Mouse (Mus musculus) kidney, adult 9 months (tissue): ENCODE data around the gene Rbbp6.
A peak's percentile ranks its signal among the peaks of the same experiment; 100 is the strongest.

Experiments used
- DNase-seq: peaks from one replicate; pipeline ENCODE4 v3.0.0; 2022

The Rbbp6 gene

GRCm38 (mm10) chr7:122965386-122965785 lies at the start of gene Rbbp6:
Rbbp6 (plus strand) TSS chr7:122965686.
- no peak for DNase-seq

DNA sequence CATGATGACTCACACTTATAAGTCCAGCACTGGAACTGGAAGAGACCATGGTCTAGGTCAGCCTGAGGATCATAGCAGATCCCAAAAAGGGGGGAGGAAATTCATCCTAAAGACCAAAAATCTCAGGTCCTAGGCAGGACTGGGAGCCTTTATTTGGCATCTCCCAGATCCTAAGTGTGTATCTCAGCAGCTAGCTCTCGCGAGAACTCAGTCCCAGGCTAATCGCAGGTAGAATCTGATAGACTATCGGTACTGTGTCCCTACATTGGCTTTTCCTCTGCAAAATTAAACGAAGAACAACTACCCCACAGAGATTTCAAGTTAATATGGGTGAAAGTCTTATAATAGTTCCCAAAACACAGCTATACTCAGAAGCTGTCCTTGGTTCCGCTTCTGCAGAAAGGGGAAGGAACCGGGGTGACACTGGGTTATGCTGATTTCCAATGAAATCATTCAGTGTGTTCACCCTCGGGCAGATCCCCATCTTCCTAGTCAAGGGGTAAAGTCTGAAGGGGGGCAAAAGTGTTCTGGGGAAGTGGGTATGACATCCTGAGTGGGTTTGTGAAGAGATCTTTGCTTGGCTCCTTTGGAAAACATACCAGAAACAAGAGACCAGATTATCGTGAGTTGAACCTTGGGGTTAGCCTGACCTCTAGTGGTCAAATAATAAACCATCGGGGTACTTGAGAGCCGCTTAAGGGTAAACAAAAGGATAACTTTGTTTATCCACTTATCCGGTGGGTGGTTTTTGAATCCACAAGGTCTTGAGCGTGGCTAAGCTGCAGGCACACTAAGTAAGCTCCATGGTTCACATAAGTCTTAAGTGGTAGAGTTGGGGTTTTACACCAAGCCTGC lies 45.5 kb upstream of the Rbbp6 start:
- peak; percentile 50 for DNase-seq

DNA sequence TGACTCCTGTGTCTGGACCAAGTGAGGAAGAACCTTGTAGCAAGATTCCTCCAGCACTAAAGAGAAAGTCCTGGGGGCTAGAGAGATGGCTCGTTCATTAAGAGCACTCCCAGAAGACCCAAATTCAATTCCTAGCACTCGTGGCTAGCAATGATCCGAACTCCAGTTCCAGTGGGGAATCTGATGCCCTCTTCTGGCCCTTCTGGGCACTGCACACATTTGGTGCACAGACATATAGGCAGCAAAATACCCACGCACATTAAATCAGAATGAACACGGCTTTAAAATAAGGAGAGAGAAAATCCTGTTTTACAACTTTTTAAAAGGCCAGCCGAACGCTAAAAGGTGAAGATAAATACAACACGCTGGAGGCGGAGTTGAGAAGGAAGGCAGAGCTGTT lies 43.9 kb upstream of the Rbbp6 start:
- DNase-seq = peak; percentile 7

GRCm38 (mm10) chr7:122924256-122924655 lies 41.2 kb upstream of the Rbbp6 start:
- DNase-seq = no peak

DNA sequence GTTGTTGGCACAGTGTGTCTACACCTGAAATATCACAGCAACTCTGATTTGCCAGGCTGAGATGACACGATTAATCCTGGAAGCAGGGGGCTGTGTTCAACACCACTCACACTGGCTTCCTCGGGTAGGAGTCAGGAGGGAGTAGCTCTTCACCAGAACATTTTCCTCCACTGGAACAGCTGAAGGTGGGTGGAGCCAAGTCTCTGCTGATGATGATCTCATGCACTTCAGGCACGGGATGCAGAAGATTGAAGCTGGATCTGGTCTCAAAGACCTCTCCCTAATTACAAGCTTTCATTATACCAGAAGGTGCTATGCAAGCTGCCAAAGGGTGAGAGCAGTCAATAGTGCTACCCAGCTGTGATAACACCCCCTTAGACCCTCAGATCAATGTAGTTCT lies 35.0 kb upstream of the Rbbp6 start:
- DNase-seq = no peak

DNA sequence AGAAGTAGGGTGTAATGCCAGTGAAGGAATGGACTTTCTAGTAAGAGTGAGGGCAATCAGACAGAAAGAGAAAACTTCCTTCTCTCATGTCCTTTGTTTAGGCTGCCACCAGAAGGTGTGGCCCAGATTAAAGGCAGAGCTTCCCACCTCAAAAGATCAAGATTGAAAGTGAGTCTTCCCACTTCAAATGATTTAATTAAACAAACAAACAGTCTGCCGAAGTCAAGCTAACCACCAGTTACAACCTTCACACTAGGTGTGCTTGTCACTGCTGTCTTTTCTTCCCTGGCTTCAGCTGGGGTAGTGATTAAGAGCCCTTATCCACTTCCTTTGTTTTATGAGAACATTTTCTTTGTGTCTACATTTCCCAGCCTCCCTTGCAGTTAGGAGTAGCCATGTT lies 33.3 kb upstream of the Rbbp6 start:
- no peak for DNase-seq

DNA sequence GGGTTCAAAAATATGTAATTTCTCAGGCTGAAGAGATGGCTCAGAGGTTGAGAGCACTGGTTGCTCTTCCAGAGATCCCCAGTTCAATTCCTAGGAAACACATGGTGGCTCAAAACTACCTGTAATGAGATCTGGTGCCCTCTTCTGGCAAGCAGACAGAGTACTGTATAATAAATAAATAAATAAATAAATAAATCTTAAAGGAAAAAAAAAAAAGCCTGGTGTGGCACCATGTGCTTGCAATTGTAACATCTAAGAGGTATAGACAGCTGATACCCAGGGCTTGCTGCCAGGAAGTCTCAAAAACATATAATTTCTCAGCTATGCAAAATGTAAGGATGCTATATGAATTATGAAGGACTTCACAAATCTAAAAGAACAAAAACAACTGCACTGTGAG lies 28.9 kb upstream of the Rbbp6 start:
- DNase-seq = no peak

- DNase-seq = no peak
These were observed 27.3 kb upstream of the Rbbp6 start for GRCm38 (mm10) chr7:122938197-122938596.

GRCm38 (mm10) chr7:122939181-122939580 lies 26.3 kb upstream of the Rbbp6 start:
- DNase-seq = no peak

DNA sequence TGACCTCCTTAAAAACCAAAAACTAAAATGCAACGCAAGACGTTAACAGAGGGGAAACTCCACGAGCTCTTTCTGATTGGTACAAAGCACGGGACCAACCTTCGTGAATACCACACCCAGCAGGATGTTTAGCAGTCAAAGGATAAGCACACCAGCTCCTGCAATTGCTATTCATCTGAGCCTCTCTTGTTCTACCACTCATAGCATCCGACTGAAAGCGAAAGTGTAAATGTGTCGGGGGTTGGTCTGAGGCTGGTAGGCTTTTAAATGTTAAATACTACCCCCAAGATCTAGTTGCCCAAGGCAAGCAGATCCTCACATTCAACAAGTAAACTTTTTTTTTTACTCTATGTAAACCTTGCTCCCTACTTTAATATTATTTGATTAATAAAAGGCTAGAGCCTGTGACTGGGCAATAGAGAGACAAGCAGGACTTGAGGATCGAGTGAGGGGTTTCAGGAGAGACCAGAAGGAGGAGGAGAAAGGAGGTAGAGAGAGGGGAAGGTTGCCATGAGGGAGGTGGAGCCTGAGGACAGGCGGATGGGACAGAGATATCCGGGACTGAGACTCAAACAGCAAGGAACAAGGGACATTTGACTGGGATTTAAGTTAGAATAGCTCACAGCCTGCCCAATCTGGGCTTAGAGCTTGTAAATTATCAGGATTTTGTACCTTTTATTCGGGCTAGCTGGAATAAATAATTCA lies 25.0 kb upstream of the Rbbp6 start:
- DNase-seq = no peak

GRCm38 (mm10) chr7:122942111-122942510 lies 23.4 kb upstream of the Rbbp6 start:
- no peak for DNase-seq

DNA sequence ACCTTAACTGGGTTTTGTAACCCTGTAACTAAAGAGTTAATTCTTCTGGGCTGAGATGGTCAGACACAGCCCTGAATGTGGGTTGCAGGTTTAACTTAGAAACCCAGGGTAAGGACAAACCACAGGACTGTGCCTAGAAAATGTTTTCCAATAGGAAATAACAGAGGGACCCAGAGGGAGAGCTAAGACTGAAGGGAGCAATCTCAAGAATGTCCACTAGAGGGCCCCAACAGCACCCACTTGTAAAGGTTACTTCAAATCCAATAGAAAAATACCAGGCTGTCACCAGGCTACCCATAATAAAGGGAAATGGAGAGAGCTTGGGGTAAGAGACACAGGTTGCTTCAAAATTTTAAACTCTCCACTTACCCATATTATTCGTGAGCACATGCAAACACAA lies 20.3 kb upstream of the Rbbp6 start:
- peak; percentile 88 for DNase-seq

- no peak for DNase-seq
These were observed 16.2 kb upstream of the Rbbp6 start for GRCm38 (mm10) chr7:122949268-122949667.

DNA sequence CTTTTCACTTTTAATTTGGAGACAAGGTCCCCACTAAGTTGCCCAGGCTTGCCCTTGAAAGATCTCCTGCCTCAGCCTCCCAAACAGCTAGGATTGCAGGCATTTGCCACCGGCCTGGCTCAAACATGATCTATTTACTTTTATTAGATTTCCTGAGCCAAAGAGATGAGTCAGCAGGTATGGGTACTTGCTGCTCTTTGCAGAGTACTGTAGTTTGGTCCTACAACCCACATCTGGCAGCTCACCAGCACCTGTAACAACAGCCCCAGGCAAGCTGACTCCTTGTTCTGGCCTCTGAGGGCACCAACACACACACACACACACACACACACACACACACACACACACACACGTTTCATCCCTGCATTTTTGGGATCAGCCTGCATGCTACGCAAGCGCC lies 14.0 kb upstream of the Rbbp6 start:
- DNase-seq = no peak

GRCm38 (mm10) chr7:122952066-122952465 lies 13.4 kb upstream of the Rbbp6 start:
- DNase-seq = no peak

DNA sequence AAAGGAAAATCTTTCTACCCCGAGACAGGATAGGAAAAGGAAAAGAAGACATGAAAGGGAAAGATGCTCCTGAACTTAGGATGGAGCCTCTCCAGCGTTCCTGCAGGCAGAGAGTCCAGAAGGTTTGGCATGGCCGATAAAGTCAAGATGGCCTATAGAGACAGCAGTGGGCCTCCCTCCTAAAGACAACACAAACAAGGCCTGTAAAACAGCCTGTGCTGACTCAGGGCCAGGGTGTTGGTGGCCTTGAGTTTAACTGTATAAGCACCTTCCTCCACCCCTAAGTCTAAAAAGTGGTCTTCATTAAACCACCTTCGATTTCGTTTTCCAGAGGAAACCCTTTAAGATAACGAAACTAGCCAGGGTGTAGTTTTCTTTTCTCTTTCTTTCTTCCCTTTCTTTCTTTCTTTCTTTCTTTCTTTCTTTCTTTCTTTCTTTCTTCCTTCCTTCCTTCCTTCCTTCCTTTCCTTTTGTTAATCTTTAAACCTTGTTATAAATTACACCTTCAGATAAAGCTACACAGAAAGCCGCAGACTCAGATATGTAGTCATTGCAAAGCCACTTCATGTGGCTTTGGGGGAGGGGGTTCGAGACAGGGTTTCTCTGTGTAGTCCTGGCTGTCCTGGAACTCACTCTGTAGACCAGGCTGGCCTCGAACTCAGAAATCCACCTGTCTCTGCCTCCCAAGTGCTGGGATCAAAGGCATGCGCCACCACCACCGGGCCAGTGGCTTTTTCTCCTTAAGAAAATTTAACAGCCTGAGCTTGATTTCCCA lies 10.8 kb upstream of the Rbbp6 start:
- no peak for DNase-seq

- DNase-seq = peak; percentile 31
These were observed 10.1 kb upstream of the Rbbp6 start for GRCm38 (mm10) chr7:122955226-122955955.

GRCm38 (mm10) chr7:122968751-122969150 lies 3.3 kb downstream of the Rbbp6 start:
- DNase-seq = no peak

GRCm38 (mm10) chr7:122969231-122970032 lies 3.9 kb downstream of the Rbbp6 start:
- DNase-seq = peak; percentile 92

GRCm38 (mm10) chr7:122970119-122970781 lies 4.8 kb downstream of the Rbbp6 start:
- DNase-seq = peak; percentile 56

GRCm38 (mm10) chr7:122970864-122971420 lies 5.5 kb downstream of the Rbbp6 start:
- peak; percentile 9 for DNase-seq
